Mouse (Mus musculus) spleen, adult 2 months (tissue): ENCODE measurements around the gene Gm20388. TPM values are rescaled to one million over a fixed set of nuclear protein-coding genes. Genes with fewer than 3 reads are reported as not detected.

Experiments used
- DNase-seq, 2 experiments: peaks; one replicate each; pipeline versions ENCODE4 v3.0.0 to v3.0.0-alpha.2; 2012 to 2021; ENCODE audit warnings: low spot score in 2 of 2, low read depth in 1 of 2
- H3K27ac ChIP-seq: fragments of 200-500 bp; 2 replicates; pipeline ENCODE4 v1.5.1; 2012; ENCODE audit warnings: low read length, inconsistent platforms; ENCODE audit not compliant: insufficient read depth
- H3K27me3 ChIP-seq: fragments of 200-500 bp; 2 replicates; pipeline ENCODE4 v1.6.1; 2012; ENCODE audit warnings: mild to moderate bottlenecking, moderate library complexity, low read length, inconsistent platforms; ENCODE audit not compliant: control insufficient read depth, insufficient read depth
- H3K36me3 ChIP-seq: fragments of 200-500 bp; 2 replicates; pipeline ENCODE4 v1.6.1; 2012; ENCODE audit warnings: mild to moderate bottlenecking, low read length, inconsistent platforms; ENCODE audit not compliant: control insufficient read depth, insufficient read depth
- H3K4me1 ChIP-seq: fragments of 200-500 bp; 2 replicates; pipeline ENCODE4 v1.6.1; 2011; ENCODE audit warnings: inconsistent platforms; ENCODE audit not compliant: control insufficient read depth, insufficient read depth, insufficient read length
- H3K4me3 ChIP-seq: fragments of 200-500 bp; 2 replicates; pipeline ENCODE4 v1.5.1; 2011; ENCODE audit warnings: mild to moderate bottlenecking, inconsistent platforms; ENCODE audit not compliant: insufficient read depth, insufficient read length; ENCODE audit errors: extremely low read depth
- CTCF ChIP-seq: fragments of 200-500 bp; IDR thresholded peaks from 2 replicates; pipeline ENCODE4 v1.5.1; 2011; ENCODE audit warnings: mild to moderate bottlenecking, inconsistent platforms; ENCODE audit not compliant: insufficient read depth, insufficient read length, insufficient replicate concordance; ENCODE audit errors: extremely low read depth
- POLR2A ChIP-seq: fragments of 200-500 bp; IDR thresholded peaks from 2 replicates; pipeline ENCODE4 v1.6.1; 2011; ENCODE audit warnings: low read depth, low read length, inconsistent platforms
- WGBS: fragments of 180-500 bp; shearing (Covaris S2); methylation state at CpG from one replicate; pipeline ENCODE4 v1.1.7; 2018; 5-methylcytosine and 5-hydroxymethylcytosine counted together
- polyA plus RNA-seq: library from polyadenylated mRNA; depleted of rRNA; stranded (reverse); fragments of >200 nt; gene quantifications from 2 replicates; pipeline ENCODE4 v1.2.3, GENCODE M21; 2012

Gene Gm20388
- polyA plus RNA-seq, 1 experiment, result 26.1 TPM

DNA sequence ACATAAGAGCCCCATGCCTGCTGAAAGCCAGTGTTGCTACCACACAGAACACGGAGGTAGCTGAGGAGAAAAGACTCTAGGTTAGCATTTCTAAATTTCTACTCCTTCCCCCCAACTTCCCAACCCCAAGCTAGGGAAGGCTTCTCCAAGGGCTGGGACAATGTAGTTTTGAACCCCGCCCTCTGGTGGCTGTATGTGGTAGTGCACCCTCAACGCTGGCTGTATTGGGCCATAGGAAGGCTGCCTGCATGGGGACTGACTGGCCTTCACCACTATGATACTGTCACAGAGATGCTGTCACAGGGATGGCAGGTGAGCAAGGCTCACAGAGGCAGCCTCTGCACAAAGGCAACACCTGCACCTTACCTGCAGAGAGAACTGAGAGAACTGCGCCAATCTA, 161.0 kb downstream of the Gm20388 start:
- no peak overlapping the region for H3K4me3 ChIP-seq
- H3K27ac ChIP-seq, result no peak overlapping the region
- 24% methylated on average over 4 of the region's 4 CpGs for WGBS
- H3K36me3 ChIP-seq, result no peaks in the 10 kb centered on the region
- TF ChIP-seq CTCF (peak; percentile 84; the same call in 1 of the 2 replicates), POLR2A (no peak)
- H3K4me1 ChIP-seq, result no peaks in the 10 kb centered on the region
- peak in 1 of 2 experiments; percentile 53 for DNase-seq
- H3K27me3 ChIP-seq, result no peaks in the 10 kb centered on the region

DNA sequence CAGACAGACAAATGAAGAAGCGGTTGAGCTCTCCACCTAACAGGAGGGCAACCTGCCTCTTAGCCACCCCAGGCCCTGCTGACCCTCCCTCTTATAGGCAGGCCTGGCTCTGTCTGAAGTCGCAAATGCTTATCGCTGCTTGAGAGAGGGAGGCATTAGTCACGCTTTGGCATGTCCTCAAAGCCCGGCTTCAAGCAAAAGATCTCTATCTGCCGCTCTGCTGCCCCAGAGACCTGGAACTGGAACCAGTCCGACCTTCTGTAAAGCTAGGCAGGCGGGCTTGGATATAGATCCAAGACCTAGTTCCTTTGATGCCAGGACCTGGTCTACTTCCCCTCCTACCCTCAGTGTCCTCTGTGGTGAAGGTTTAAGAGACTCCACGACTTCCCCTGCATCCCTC, 161.6 kb downstream of the Gm20388 start:
- 87% methylated on average over 9 of the region's 9 CpGs for WGBS
- no peak for DNase-seq
- Histone ChIP-seq H3K27me3 (no peaks in the 10 kb centered on the region), H3K27ac (no peak overlapping the region), H3K36me3 (no peaks in the 10 kb centered on the region), H3K4me3 (no peak overlapping the region), H3K4me1 (no peaks in the 10 kb centered on the region)
- no peak for TF ChIP-seq POLR2A
- TF ChIP-seq CTCF, result no peak

DNA sequence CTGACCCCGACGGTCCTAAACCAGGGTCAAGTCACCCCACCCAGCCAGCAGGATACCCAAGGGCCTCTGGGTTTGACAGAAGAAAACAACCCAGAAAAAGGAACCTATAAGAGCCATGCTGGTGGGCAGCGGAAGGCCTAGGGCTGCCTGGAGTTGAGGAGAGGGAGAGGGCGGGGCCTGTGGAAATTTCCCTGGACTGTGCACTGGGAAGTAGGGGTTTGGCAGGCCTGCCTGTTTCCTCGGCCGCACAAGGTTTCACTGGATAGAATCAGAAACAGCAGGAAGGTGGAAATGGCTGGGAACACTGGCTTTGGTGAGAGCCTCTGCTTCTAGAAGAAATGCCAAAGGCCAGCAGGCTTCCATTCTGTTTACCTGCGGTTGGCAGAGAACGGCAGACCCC, 162.2 kb downstream of the Gm20388 start:
- DNase-seq, result no peak
- Histone ChIP-seq H3K4me1 (no peaks in the 10 kb centered on the region), H3K36me3 (no peaks in the 10 kb centered on the region), H3K27ac (no peak overlapping the region), H3K4me3 (no peak overlapping the region), H3K27me3 (no peaks in the 10 kb centered on the region)
- TF ChIP-seq CTCF (no peak), POLR2A (no peak)
- 90% methylated on average over 8 of the region's 8 CpGs for WGBS

GRCm38 (mm10) chr8:120074516-120074915, 163.9 kb downstream of the Gm20388 start:
- H3K27me3 ChIP-seq, result no peaks in the 10 kb centered on the region
- no peak for TF ChIP-seq CTCF
- TF ChIP-seq POLR2A, result no peak
- WGBS, result 79% methylated on average over 6 of the region's 6 CpGs
- no peak overlapping the region for H3K4me3 ChIP-seq
- H3K36me3 ChIP-seq, result no peaks in the 10 kb centered on the region
- H3K27ac ChIP-seq, result no peak overlapping the region
- DNase-seq, result no peak
- H3K4me1 ChIP-seq, result no peaks in the 10 kb centered on the region

GRCm38 (mm10) chr8:120075347-120075746, 164.7 kb downstream of the Gm20388 start:
- Histone ChIP-seq H3K4me3 (no peak overlapping the region), H3K27ac (no peak overlapping the region), H3K4me1 (no peaks in the 10 kb centered on the region), H3K36me3 (no peaks in the 10 kb centered on the region), H3K27me3 (no peaks in the 10 kb centered on the region)
- TF ChIP-seq POLR2A (no peak), CTCF (no peak)
- no peak for DNase-seq
- WGBS, result 66% methylated on average over 6 of the region's 6 CpGs

DNA sequence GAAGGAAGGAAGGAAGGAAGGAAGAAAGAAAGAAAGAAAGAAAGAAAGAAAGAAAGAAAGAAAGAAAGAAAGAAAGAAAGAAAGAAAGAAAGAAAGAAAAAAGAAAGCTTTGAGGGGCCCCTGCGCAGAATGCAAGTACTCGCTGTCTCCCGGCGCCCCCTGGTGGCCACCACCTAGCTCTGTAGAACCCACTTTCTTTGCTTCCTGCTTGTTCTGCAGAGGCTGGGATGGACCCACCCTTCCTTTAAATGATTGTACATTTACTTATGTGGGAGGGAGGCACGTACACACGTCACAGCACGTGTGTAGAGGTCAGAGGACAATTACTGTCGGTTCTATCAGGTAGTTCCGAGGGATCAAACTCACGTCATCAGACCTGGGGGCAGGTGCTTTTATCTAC, 167.4 kb downstream of the Gm20388 start:
- Histone ChIP-seq H3K4me1 (no peaks in the 10 kb centered on the region; the same call in 1 of the 2 replicates), H3K4me3 (no peak overlapping the region), H3K27ac (no peak overlapping the region), H3K27me3 (no peaks in the 10 kb centered on the region), H3K36me3 (peaks cover 16% of the 10 kb centered on the region)
- peak; percentile 28 to 67 for DNase-seq
- TF ChIP-seq POLR2A, result no peak
- peak; percentile 90 for TF ChIP-seq CTCF
- WGBS, result 16% methylated on average over 10 of the region's 10 CpGs

- 88% methylated on average over 5 of the region's 5 CpGs for WGBS
- no peak for DNase-seq
- no peak for TF ChIP-seq POLR2A
- no peak for TF ChIP-seq CTCF
- no peak overlapping the region for H3K4me3 ChIP-seq
- H3K4me1 ChIP-seq, result no peaks in the 10 kb centered on the region; the same call in 1 of the 2 replicates
- H3K27me3 ChIP-seq, result no peaks in the 10 kb centered on the region
- no peak overlapping the region for H3K27ac ChIP-seq
- peaks cover 18% of the 10 kb centered on the region for H3K36me3 ChIP-seq
These were observed 168.7 kb downstream of the Gm20388 start for GRCm38 (mm10) chr8:120079361-120079760.
